Mouse (Mus musculus): Measurements from ENCODE around the gene Ch25h.

Ch25h gene

DNA sequence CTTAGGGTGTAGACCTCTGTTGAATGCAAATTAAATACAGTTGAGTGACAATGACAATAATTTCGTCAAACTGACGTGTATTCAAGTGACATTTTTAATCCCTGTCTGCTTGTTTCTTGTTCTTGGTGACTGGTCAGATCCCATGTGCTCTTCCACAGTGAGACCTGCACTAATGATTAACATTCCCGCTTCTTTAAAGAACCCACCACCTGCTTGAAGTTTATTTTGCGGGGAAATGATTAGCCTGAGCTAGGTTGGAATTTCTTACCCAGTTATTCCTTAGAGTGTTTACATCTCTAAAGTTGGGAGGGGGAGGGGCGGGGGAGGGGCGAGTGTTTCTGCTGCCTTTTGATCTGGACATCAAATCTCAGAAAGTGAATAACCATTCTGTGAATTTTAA lies 6.7 kb downstream of the Ch25h start:
- no peak for DNase-seq (ENCODE audit: low read depth)

DNA sequence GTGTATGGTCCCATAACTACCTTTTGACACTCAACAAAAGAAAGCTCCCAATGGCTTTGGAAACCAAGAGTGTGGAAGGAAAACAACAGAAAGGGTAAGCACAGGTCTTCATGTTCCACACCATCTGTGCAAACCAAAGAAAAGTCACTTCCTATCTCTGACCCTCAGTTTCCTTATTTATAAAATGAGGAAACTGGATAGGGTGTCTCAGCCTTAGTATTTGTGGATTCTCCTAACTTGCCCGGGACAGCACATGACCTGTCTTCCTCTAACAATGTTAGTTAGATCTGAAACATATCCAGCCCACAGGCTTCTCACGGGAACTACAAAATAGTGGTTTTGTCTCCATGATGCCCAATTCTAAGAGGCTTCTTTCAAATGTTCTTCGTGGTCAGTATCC lies 10.5 kb downstream of the Ch25h start:
- no peak for DNase-seq (ENCODE audit: low read depth)

DNA sequence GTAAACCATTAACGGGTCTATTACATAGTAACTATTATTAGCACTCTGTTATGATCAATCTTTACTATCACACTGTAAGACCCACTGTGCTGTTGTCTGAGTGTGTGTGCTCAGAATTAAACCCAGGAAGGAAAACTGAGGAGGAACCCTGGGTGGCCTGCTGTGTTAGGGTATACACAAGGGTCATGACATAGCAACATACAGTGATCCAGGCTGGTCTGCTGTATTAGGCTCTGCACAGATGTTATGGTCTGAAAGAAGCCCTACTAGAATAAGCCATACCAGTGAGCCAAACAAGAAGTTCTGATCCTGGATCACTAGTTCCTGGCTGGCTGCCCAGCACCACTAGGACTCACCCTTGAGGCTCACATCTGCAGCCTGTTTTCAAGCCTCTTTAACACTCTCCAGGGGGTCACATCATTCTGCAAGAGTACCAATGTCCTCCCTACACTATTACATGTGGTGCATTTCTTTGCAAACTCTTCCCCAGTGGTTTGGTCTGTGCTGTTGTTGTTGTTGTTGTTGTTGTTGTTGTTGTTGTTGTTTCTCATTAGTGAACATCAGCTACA lies 13.4 kb downstream of the Ch25h start:
- DNase-seq (ENCODE audit: low read depth) = no peak

DNA sequence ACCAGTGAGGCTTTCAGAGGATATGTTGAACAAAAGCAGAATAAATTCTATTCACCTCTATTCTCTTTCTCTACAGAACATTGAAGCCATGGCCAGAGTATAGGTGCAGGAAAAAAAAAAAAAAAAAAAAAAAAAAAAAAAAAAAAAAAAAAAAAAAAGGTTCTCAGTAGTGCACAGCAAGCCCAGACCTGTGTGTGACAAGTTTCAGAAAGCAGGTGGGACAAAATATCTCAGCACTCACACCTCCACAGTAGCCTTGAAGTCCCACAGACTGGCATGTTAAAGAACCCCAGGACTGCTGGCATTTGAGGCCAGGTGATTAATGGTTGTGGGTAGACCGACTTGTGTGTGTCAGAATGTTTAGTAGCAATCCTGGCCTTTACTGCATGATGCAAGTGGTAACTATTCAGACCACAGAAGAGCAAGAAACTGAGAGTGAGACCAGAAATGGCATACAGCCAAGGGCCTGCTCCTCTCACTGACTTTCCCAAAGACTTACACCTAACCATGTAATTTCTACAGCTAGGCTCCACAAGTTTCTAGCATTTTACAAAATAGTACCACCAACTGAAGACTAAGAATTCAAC lies 24.1 kb downstream of the Ch25h start:
- DNase-seq (ENCODE audit: low read depth) = peak; percentile 79

DNA sequence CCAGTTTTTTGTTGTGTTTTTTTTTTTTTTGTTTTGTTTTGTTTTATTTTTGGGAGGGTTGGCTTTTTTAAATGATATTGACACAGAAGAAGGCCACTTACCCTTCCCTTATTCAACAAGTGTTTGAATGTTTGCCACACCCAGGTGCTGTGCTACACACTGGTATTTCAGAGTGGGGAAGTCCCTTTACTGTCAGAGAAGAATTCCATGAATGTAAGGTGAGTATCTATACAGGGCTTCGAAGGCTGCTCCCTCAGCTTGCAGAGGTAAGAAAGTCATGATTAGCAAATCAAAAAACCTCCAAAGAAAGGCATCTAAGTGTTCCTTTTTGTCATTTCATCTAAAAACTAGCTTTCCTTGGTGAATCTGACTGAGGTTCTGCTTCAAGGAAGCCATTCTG lies 26.1 kb downstream of the Ch25h start:
- no peak for DNase-seq (ENCODE audit: low read depth)

DNA sequence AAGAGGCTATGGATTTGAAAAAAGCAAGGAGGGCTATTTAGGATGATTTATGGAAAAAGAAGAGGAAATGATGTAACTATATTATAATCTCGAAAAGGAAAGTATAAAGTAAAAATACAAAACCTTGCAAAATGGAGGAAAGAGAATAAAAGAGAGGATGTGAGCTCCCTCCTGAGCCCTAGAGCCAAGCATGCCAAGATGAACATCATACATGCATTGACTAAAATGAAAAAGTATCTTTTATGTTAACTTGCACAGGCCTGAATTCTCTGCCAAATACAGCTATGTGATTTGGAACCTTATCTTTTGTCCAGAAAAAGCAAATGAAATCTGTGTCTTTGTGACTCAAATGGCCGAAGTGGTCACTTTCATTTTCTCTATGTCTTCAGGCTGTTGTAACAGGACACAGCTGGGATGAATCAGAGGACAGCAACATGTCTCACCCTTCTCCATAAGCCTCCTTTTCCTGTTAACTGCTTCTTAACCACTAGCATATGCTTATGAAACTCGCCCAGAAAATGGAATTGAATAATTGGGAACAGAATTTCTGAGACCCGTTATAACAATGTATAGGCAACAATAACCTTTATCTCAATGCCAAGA lies 29.5 kb downstream of the Ch25h start:
- DNase-seq (ENCODE audit: low read depth) = no peak

DNA sequence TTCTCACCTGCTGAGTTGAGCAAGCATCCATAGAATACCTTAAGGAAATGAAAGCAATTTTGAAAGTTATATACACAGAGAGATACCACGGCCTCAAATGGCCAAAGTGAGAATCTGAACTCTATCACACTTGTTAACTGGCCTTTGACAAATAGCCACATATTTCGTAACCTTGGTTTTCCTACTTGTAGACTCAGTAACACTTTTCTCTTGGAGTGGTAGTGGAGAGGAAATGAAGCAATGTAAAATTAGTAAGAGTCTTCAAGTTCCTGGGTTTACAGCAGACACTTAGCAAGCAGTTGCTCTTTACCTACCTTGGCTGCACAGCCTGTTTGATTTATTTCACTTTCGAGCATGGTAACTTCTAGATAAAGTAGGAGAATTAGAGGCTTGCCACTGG lies 30.2 kb downstream of the Ch25h start:
- no peak for DNase-seq (ENCODE audit: low read depth)

DNA sequence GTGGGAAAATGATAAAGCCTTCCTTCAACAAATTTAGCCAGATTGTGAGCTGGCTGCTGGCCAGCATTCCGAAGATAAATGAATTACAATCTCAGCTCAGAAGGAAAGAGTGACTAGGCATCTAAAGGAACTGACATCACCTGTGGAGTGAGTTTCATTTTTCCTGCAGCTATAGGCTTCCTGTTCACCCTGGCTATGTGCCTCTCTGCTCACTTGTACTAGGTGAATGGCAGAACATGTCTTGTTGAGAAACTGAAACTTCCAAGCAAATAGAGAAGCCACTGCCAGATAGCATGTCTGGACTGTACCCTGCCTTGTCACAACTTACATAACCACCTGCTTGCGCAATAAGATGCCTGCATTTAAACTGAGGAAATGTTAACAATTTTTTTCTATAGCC lies 33.0 kb downstream of the Ch25h start:
- DNase-seq (ENCODE audit: low read depth) = no peak

DNA sequence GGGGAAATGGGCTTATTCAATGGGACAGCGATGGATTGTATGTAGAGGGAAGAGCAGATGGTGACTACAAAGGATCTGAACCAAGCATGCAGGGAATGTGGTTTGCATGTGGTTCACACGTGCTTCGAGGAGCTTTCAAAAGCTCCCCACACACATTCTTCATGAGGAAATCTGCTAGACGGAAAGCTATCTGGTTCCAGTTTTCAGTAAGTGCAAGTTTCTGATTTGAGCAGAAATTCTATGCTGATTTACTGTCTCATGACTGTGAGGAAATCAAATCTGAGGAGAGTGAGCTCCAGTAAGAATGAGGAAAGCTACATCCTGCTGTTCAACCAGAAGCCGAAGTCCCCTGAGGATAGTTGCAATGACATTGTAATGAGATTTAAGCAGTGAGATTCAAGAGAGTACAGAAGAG lies 39.8 kb downstream of the Ch25h start:
- no peak for DNase-seq (ENCODE audit: low read depth)

DNA sequence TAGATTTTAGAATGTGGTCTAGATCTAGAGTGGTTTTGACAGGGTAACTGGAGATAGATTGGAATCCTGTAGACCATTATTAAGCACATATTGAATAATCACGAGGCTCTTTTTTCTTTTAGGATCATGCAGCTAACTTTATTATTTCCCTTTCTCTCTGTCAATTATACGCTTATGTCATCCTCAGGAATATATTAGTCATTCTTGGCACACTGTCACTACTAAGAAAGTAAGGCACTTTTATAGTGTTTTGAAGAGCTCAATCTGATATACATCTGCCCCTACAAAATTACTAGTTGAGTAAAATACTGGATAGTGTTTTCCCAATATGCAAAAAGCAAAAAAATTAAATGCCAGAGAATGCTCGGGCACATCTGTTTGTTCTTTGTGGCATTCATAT lies 43.6 kb downstream of the Ch25h start:
- no peak for DNase-seq (ENCODE audit: low read depth)

DNA sequence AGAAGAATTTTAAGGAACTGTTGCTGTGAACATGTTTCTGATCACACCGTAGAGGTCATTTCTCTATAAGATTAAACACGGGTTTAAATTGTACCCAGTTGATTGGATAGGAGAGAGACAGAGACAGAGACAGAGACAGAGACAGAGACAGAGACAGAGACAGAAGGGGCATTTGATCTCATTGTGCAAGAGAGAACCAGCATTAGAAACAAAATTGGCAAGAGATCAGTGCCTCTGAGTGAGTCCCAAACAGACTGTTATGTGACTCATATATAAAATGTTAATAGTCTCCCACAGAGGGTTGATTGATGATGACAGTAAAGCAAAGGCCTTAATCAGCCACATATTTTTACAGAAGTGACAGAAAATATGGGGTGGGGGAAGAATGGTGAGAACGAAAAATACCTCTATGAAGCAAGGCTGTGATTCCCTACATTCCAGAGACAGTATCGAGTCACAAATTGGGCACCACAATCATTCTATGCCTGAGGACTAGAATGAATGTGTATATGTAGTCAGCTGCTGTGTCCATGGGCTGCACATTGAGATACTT lies 51.1 kb downstream of the Ch25h start:
- no peak for DNase-seq (ENCODE audit: low read depth)

Data from fibroblast of lung, adult 2 months (primary cell).